In the genomic region with DNA sequence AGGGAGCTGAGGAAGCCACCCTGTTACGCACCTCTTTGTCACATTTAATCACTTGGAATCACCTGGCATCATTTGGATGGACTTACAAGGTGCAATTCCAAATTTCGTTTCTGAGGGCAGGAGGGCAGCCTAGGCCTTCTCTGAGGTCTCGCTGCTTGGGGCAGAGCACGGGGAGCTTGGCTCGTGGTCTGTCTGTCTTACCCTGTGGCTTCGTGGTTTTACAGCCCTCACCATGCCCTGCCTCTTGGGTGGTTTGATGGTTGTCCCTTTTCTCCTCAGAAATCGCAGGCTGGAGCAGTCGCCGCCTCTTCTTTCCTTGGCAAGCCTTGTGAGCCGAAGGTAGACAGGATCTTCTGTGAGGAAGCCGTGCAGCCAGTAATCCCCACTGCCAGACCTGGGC, we compare ENCODE assay signal across 18 mouse cellular contexts.
DNase-seq lines count a peak whose midpoint lies in the region; ATAC-seq and TF ChIP-seq lines count a peak whose summit lies in the region.
"Had no signal": no experiment of that assay in that cellular context is flagged by ENCODE, and none has a peak within 500 bp of the region (broad histone marks: within the 10 kb centered on the region; RNA-seq: fewer than 3 reads in every experiment).

No protein-coding gene starts in this region.

- peak overlapping the region; percentile 1; the same call in 1 of the 2 replicates for H3K9ac ChIP-seq in ES-E14 (ENCODE audit: insufficient read depth, low read depth, low read length, poor library complexity, severe bottlenecking)
- H3K9ac ChIP-seq: embryonic facial prominence, embryonic 13.5 days; forebrain, embryonic 13.5 days; forebrain, postnatal 0 days; heart, embryonic 12.5 days had no signal

- H3K36me3 ChIP-seq in ES-E14 (ENCODE audit: control insufficient read depth, insufficient read depth, low read length, poor library complexity, severe bottlenecking): no peaks in the 10 kb centered on the region
- H3K36me3 ChIP-seq: embryonic facial prominence, embryonic 13.5 days; heart, embryonic 12.5 days had no signal

- peaks cover 0 to 15% of the 10 kb centered on the region in 2 experiments; a peak in 1 of 4 replicates for H3K4me1 ChIP-seq in ES-E14 (ENCODE audit: control insufficient read depth in 2 of 2, insufficient read depth in 2 of 2, low read length in 2 of 2, poor library complexity in 1 of 2)
- H3K4me1 ChIP-seq: forebrain, embryonic 13.5 days; heart, embryonic 12.5 days had no signal

- peak; percentile 66 for ATAC-seq in megakaryocyte progenitor cell, adult 5-6 weeks (replicated peaks; ENCODE audit: poor library complexity)
- ATAC-seq in monocyte, adult 5-6 weeks (replicated peaks; ENCODE audit: insufficient number of reproducible peaks, low FRiP score, low TSS enrichment, poor library complexity, severe bottlenecking): no peak
- ATAC-seq: forebrain, embryonic 13.5 days; forebrain, postnatal 0 days; hindbrain, embryonic 16.5 days had no signal

- DNase-seq in 416B (ENCODE audit: low read depth) (peak; percentile 38), ES-E14 (ENCODE audit: low read depth, low spot score) (no peak)
- peak; percentile 54 for DNase-seq in induced T-regulatory cell, adult 2 months (ENCODE audit: low read depth)
- no peak for DNase-seq in right cerebral cortex, adult 2 months (ENCODE audit: low spot score in 2 of 2)
- DNase-seq in urinary bladder, adult 2 months (ENCODE audit: low spot score): no peak
- DNase-seq: adrenal gland, adult 8-10 months; adrenal gland, postnatal 36 days; cerebellum, adult 11 months; cerebellum, adult 8-10 months; cerebellum, postnatal 14 days; forebrain, postnatal 0 days; gastrocnemius, postnatal 14 days had no signal

- no peak overlapping the region for H3K27ac ChIP-seq in ES-E14 (ENCODE audit: insufficient read depth, low read depth, low read length, poor library complexity, severe bottlenecking)
- H3K27ac ChIP-seq: embryonic facial prominence, embryonic 13.5 days; forebrain, embryonic 13.5 days had no signal

- no peak overlapping the region for H3K4me3 ChIP-seq in ES-E14 (ENCODE audit: insufficient read depth in 1 of 2, low read depth in 1 of 2, low read length in 2 of 2, poor library complexity in 1 of 2, severe bottlenecking in 1 of 2)
- H3K4me3 ChIP-seq: embryonic facial prominence, embryonic 13.5 days; forebrain, embryonic 13.5 days; heart, embryonic 12.5 days had no signal

- H3K9me3 ChIP-seq in ES-E14 (ENCODE audit: control insufficient read depth, insufficient read depth, low read depth, low read length): no peaks in the 10 kb centered on the region
- H3K9me3 ChIP-seq: embryonic facial prominence, embryonic 13.5 days; forebrain, embryonic 13.5 days had no signal

- in situ Hi-C loops in ES-E14 (cut with MboI; ENCODE audit: low sequenced_read_pairs in 2 of 2, unreplicated experiment in 2 of 2): no loop called here

TF ChIP-seq in ES-E14, 5 proteins besides CTCF, POLR2A, EP300 and RAD21:
- no peak for TF ChIP-seq CHD2 (IDR thresholded peaks at IDR 0.05; ENCODE audit: low read depth, low read length)
- TF ChIP-seq ZNF384 (IDR thresholded peaks at IDR 0.05; ENCODE audit: low read depth, low read length): no peak
- no peak for TF ChIP-seq MAFK (IDR thresholded peaks at IDR 0.05; ENCODE audit: insufficient read depth, low read depth, low read length)
- TF ChIP-seq ZC3H11A (IDR thresholded peaks at IDR 0.05; ENCODE audit: borderline replicate concordance, low read depth, low read length): no peak
- TF ChIP-seq HCFC1 (IDR thresholded peaks at IDR 0.05; ENCODE audit: borderline replicate concordance, insufficient read depth, low read length): no peak

Comparison
In these comparisons a context has a peak if more than half of its experiments do, and no peak if none do; other contexts are left out.
1. DNase-seq: peak in 416B (single experiment) and induced T-regulatory cell, adult 2 months (single experiment); none in ES-E14 (single experiment), right cerebral cortex, adult 2 months (0 of 2) and urinary bladder, adult 2 months (single experiment).